Mouse (Mus musculus) megakaryocyte-erythroid progenitor cell, adult 5 weeks (primary cell): ENCODE data around the gene Slc12a4. TPM values are rescaled to one million over a fixed set of nuclear protein-coding genes. Genes with fewer than 3 reads are reported as not detected.

Experiments
- polyA plus RNA-seq: library from polyadenylated mRNA; stranded (reverse); fragments of >175 nt; gene quantifications from 2 replicates; pipeline ENCODE4 v1.2.3, GENCODE M21; 2012

Gene Slc12a4
- 10.0 and 12.7 TPM in 2 replicates for polyA plus RNA-seq

DNA sequence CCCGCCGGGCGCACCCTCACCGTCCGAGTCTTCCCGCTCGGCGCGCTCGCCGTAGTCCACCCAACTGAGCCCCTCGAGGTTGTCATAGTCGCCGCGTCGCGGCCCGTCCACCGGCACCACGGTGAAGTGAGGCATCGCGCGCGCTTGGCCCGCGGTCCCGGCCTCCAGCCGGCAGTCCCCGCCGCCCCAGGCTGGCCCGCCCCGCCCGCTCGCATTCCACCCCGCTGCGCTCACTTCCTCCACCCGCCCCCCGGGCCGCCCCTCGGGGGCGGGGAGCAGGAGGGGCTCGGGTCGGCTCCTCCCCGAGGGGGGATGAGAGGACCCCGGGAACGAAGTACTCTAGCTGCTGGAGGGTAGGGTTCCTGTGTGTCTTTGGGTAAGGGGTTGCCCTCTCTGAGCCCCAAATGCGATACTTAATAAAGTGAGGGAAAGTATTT lies at the start of gene Slc12a4:
Gene Slc12a4, minus strand, starts transcription at position 193 of the 437 bp plus-strand sequence.

DNA sequence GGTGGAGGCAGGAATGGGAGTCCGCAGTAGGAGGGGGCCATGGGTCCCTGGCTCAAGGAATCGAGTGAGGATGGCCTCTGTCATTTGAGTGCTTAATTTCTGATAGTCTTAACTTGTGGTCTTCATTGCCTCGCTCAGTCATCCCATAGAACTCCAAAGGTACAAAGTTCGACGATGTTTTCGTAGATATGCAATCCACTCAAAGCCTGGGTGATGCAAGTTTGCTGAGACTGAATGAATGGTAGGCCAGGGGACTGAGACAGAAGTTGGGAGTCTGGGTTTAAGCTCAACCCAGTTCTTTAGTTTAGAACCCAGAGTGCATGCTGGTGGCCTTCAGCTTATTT lies 45.7 kb upstream of the Slc12a4 start, which contains the start of gene Ddx28:
Gene Ddx28, minus strand, starts transcription at position 240 of the 344 bp plus-strand sequence.

DNA sequence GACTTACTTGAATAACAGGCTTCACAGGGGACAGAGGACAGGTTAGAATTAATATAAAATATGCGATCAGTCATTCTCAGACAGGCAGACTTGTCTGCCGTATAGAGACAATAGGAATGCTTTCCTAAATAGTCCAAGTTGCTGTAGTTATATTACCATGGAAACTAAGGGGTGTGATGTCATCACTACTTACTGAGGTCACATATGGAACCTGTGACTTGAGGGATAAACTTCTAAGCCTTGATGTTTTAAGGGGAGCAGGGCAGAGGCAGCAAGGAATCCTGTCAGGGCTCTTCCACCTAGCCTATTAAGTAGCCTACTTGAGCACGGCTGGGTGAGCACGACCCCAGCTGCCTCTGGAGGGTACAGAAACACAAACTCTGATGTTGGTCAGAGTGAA lies 40.0 kb upstream of the Slc12a4 start, which contains the start of gene Dpep2nb:
Gene Dpep2nb, minus strand, starts transcription at position 101 of the 400 bp plus-strand sequence.

DNA sequence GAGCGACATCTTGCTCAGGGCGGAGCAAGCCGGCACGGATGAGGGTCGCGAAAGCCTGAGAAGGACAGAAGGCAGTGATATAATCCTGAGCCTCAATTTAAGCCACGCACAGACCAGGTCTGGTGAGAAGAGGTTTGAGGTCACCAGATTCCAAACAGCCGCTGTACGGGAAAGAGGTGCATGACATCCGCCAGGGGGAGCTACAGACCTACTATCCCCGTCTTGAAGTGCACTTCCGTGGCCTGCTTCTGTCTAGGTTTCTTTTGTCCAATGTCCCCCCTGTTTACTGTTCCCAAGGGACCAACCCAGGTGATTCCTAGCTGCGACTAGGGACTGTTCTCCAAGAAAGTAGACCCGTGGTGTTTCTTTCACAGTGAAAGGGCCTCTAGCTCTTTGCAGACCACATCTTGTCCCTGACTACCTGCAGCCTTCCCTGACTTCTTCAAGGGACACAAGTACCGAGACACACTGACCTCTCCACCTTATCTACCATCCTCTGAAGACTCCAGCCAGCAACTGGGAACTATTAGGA lies 25.0 kb upstream of the Slc12a4 start, which contains the start of gene Dus2:
Gene Dus2, plus strand, starts transcription at position 482 of the 532 bp plus-strand sequence.

DNA sequence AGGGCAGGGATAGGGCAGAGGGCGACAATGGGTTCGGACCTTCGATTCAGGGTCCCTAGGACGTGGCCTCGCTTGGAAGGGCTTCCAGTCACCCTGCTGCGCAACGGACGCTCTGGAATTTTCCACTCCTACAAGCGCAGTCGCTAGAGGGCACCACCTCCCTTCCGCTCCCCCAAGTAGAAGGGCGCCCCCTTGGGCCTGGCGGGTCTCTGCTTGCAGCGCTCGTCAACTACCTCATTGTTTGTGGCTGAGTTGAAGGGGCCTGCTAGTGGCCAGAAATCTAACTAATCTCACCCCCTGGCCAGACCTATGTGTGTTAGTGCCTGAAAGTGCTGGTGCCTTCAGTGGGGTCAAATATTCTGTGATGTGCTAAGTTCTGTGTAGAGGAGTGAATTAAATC lies 13.4 kb upstream of the Slc12a4 start, which contains the start of gene Dpep3:
Gene Dpep3, minus strand, starts transcription at position 105 of the 400 bp plus-strand sequence.

DNA sequence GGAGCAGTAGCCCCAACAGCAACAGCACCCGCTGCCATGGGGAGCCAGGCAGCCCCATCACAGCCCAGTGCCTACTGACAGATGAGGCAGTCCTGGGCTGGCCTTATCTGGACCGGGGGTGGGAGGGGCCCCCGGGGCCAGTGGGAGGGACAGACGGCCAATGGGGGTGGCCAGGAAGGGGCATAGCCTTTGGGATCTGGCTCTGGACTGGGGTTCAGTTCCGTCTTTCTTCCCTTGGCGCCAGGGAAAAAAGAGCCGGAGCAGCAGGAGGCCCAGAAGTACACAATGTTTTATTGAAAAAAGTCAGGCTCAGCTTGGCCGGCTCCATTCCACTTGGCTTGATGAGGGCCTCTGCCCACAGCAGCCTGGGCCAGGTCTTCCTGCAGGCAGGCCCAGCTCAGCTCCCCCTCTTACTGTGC lies 22.6 kb downstream of the Slc12a4 start, which contains the start of gene Lcat:
Gene Lcat, minus strand, starts transcription at position 62 of the 419 bp plus-strand sequence.

DNA sequence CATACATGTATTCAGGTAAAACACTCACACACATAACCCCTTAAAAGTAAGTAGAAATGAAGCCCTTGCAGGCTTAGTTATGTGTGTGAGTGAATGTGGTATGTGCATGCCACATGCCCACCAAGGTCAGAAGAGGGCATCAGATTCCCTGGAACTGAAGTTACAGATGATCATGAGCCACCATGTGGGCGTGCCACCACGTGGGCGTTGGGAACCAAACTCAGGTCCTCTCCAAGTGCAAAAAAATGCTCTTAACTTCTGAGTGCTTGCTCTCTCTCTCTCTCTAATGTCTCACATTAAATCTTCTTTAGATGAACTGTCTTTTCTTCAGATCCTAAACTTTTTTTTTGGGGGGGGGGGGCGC lies 27.6 kb downstream of the Slc12a4 start, which contains the start of gene Psmb10:
Gene Psmb10, minus strand, starts transcription at position 139 of the 364 bp plus-strand sequence.

DNA sequence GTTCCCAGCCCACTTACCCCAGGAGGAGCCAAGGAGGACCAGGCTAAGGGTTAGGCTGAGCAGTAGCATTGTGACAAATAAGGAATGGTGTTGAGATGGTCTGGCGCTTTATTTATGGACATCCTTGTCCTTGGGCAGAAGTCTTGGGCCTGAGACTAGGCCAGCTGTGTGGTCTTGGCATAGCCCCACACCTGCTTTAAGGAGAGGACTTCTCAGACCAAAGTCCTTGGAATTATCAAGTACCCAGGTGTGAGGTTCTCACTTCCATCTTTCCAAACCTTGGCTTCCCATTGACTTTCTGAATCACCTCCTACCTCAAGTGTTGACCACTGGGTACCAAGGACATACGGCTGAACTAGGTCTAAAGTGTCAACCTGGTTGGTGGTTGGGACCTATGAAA lies 32.1 kb downstream of the Slc12a4 start, which contains the start of gene Ctrl:
Gene Ctrl, minus strand, starts transcription at position 101 of the 400 bp plus-strand sequence.

DNA sequence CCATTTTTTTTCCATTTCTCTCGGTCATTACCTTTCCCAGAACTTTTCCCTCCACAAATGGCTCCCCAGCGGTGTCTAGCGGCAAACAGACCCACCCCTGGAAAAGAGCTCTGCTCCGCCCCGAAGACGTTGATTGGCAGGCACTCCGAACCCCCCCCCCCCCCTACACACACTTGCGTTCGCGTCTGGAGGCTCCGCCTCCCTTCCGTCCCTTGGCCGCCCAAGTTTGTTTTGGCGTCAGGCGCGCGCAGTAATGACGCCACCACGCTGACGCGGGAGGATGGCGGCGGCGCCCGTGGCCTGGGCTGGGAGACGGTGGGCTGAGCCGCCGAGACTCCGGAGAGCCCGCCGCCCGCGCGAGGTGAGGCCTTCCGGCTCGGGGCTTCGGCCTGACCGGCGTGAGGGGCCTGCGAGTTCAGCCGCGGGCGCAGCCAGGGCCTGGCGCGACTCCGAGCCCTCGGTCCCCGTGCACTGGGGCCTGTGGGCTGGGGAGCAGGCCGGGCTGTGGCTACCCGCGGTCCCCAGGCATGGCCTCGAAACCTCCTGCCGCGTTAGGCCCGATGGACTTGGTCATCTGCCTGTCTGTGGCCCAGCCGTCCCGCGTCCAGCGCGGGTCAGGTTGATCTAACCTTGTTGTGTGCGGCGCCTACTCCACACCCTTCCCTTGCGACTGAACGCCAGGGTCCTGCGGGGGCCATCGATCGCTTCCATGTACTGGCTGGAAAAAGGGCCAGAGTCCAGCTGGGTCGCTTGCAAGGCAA lies 65.5 kb downstream of the Slc12a4 start, which contains the start of gene Pskh1:
Gene Pskh1, plus strand, starts transcription at position 262 of the 761 bp plus-strand sequence.

Other genes with a start within 250 kb of the Slc12a4 start
- gene Gfod2, start 207.4 kb downstream of the Slc12a4 start, polyA plus RNA-seq, result 4.4 and 5.4 TPM in 2 replicates
- 18.8 and 21.4 TPM in 2 replicates for gene Ranbp10, start 138.7 kb downstream of the Slc12a4 start, polyA plus RNA-seq
- gene Tsnaxip1, start 138.4 kb downstream of the Slc12a4 start, polyA plus RNA-seq, result not detected in 2 replicates
- 19.2 and 20.7 TPM in 2 replicates for gene Cenpt, start 112.8 kb downstream of the Slc12a4 start, polyA plus RNA-seq
- gene Thap11, start 111.0 kb downstream of the Slc12a4 start, polyA plus RNA-seq, result 26.9 and 29.1 TPM in 2 replicates
- gene Nutf2, start 105.5 kb downstream of the Slc12a4 start, polyA plus RNA-seq, result 152 and 172 TPM in 2 replicates
- 20.8 and 31.4 TPM in 2 replicates for gene Edc4, start 85.2 kb downstream of the Slc12a4 start, polyA plus RNA-seq
- gene Nrn1l, start 72.5 kb downstream of the Slc12a4 start, polyA plus RNA-seq, result 1.1 and 2.7 TPM in 2 replicates
- 11.2 and 12.3 TPM in 2 replicates for gene Pskh1, start 65.7 kb downstream of the Slc12a4 start, polyA plus RNA-seq
- 0.23 and 0.56 TPM in 2 replicates for gene Ctrl, start 32.2 kb downstream of the Slc12a4 start, polyA plus RNA-seq
- 590 and 652 TPM in 2 replicates for gene Psmb10, start 27.7 kb downstream of the Slc12a4 start, polyA plus RNA-seq
- gene Lcat, start 22.7 kb downstream of the Slc12a4 start, polyA plus RNA-seq, result 0.78 and 0.79 TPM in 2 replicates
- gene Dpep3, start 13.3 kb upstream of the Slc12a4 start, polyA plus RNA-seq, result not detected in 2 replicates
- 3.3 and 4.1 TPM in 2 replicates for gene Dus2, start 25.2 kb upstream of the Slc12a4 start, polyA plus RNA-seq
- not detected in 2 replicates for gene Dpep2nb, start 39.9 kb upstream of the Slc12a4 start, polyA plus RNA-seq
- gene Ddx28, start 45.8 kb upstream of the Slc12a4 start, polyA plus RNA-seq, result 25.8 and 27.4 TPM in 2 replicates
- 11.1 and 13.5 TPM in 2 replicates for gene Nfatc3, start 92.7 kb upstream of the Slc12a4 start, polyA plus RNA-seq
- gene Esrp2, start 170.9 kb upstream of the Slc12a4 start, polyA plus RNA-seq, result 0.71 and 3.2 TPM in 2 replicates
- 11.0 and 14.7 TPM in 2 replicates for gene Pla2g15, start 184.3 kb upstream of the Slc12a4 start, polyA plus RNA-seq
- 11.6 and 15.8 TPM in 2 replicates for gene Slc7a6, start 202.8 kb upstream of the Slc12a4 start, polyA plus RNA-seq
- gene Slc7a6os, start 244.8 kb upstream of the Slc12a4 start, polyA plus RNA-seq, result 29.0 and 42.4 TPM in 2 replicates
- gene Prmt7, start 244.8 kb upstream of the Slc12a4 start, polyA plus RNA-seq, result 26.8 and 28.8 TPM in 2 replicates